Mouse (Mus musculus): Measurements from ENCODE around the gene Trim7. TPM values are rescaled to one million over a fixed set of nuclear protein-coding genes. Genes with fewer than 3 reads are reported as not detected.

Gene Trim7
- polyA plus RNA-seq, 1 experiment: 80.3 TPM

- TF ChIP-seq CTCF (conservative IDR thresholded peaks at IDR 0.05; ENCODE audit: insufficient read depth, insufficient read length, low read depth, low read length) (no peak), POLR2A (IDR thresholded peaks at IDR 0.05; ENCODE audit: low read depth, low read length) (no peak)
- Histone ChIP-seq H3K27me3 (replicated peaks; ENCODE audit: control insufficient read depth, insufficient read depth, low read length) (no peaks in the 10 kb centered on the region), H3K27ac (ENCODE audit: insufficient read depth, low read depth, low read length) (no peak overlapping the region), H3K4me1 (ENCODE audit: control insufficient read depth, insufficient read depth, low read length) (peaks cover 6% of the 10 kb centered on the region), H3K36me3 (ENCODE audit: control insufficient read depth, insufficient read depth, low read length) (peaks cover 14% of the 10 kb centered on the region), H3K4me3 (ENCODE audit: insufficient read depth, low read depth, low read length) (no peak overlapping the region)
- WGBS: 96% methylated on average over 2 of the region's 2 CpGs
- DNase-seq: no peak
These were observed 22.0 kb upstream of the Trim7 start for GRCm38 (mm10) chr11:48803988-48804387.

- WGBS: 76% methylated on average over 2 of the region's 2 CpGs
These were observed 21.0 kb upstream of the Trim7 start for GRCm38 (mm10) chr11:48804922-48805321.

GRCm38 (mm10) chr11:48806856-48807562, 18.9 kb upstream of the Trim7 start:
- TF ChIP-seq POLR2A (IDR thresholded peaks at IDR 0.05; ENCODE audit: low read depth, low read length): no peak
- no peak for TF ChIP-seq CTCF (conservative IDR thresholded peaks at IDR 0.05; ENCODE audit: insufficient read depth, insufficient read length, low read depth, low read length)
- Histone ChIP-seq H3K27me3 (replicated peaks; ENCODE audit: control insufficient read depth, insufficient read depth, low read length) (no peaks in the 10 kb centered on the region), H3K36me3 (ENCODE audit: control insufficient read depth, insufficient read depth, low read length) (peaks cover 18% of the 10 kb centered on the region), H3K27ac (ENCODE audit: insufficient read depth, low read depth, low read length) (no peak overlapping the region), H3K4me1 (ENCODE audit: control insufficient read depth, insufficient read depth, low read length) (no peaks in the 10 kb centered on the region), H3K4me3 (ENCODE audit: insufficient read depth, low read depth, low read length) (no peak overlapping the region)
- WGBS: 68% methylated on average over 21 of the region's 21 CpGs
- DNase-seq: no peak

More at GRCm38 (mm10) chr11:48804922-48805321, 21.0 kb upstream of the Trim7 start:
- no peak overlapping the region for H3K4me3 ChIP-seq (ENCODE audit: insufficient read depth, low read depth, low read length)
- no peak overlapping the region for H3K27ac ChIP-seq (ENCODE audit: insufficient read depth, low read depth, low read length)
- DNase-seq: no peak
- peaks cover 14% of the 10 kb centered on the region for H3K36me3 ChIP-seq (ENCODE audit: control insufficient read depth, insufficient read depth, low read length)
- peaks cover 6% of the 10 kb centered on the region for H3K4me1 ChIP-seq (ENCODE audit: control insufficient read depth, insufficient read depth, low read length)
- TF ChIP-seq POLR2A (IDR thresholded peaks at IDR 0.05; ENCODE audit: low read depth, low read length) (no peak), CTCF (conservative IDR thresholded peaks at IDR 0.05; ENCODE audit: insufficient read depth, insufficient read length, low read depth, low read length) (no peak)
- no peaks in the 10 kb centered on the region for H3K27me3 ChIP-seq (replicated peaks; ENCODE audit: control insufficient read depth, insufficient read depth, low read length)

DNA sequence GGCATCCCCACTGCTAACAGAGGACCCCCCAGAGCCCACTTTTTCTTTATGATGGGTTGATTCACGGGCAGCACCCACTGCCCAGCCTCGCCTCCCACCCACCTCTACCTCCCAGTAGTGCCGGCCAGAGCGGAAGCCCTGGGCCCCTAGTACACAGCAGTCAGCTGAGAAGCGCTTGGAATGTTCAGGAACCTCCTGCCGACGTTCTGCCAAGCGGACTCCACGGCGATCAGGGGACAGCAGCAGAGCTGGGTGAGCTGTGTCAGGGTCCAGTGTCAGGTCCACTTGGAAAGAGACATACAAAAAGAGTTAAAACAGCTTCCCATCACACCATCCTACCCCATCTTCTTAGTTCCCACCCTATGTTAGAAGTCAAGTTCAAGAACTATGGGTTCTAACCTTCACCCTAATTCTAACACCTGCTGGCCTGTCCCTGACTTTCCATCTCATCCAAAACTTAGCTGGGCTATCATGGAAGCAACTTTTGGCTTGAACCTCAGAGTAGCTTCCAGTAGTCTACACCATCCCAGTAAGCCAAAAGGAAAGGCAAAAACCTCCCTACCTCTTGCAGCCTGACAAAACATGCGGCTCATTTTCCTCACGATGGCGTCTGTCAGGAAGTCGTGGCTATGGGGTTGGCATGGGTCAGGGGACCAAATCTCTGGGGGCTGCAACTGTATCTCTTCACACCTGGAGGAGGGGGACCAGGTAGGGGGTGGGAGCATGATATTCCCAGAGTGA, 18.2 kb upstream of the Trim7 start:
- TF ChIP-seq CTCF (conservative IDR thresholded peaks at IDR 0.05; ENCODE audit: insufficient read depth, insufficient read length, low read depth, low read length) (no peak), POLR2A (IDR thresholded peaks at IDR 0.05; ENCODE audit: low read depth, low read length) (no peak)
- no peaks in the 10 kb centered on the region for H3K27me3 ChIP-seq (replicated peaks; ENCODE audit: control insufficient read depth, insufficient read depth, low read length)
- H3K4me3 ChIP-seq (ENCODE audit: insufficient read depth, low read depth, low read length): no peak overlapping the region
- 53% methylated on average over 14 of the region's 14 CpGs for WGBS
- DNase-seq: no peak
- H3K27ac ChIP-seq (ENCODE audit: insufficient read depth, low read depth, low read length): no peak overlapping the region
- H3K4me1 ChIP-seq (ENCODE audit: control insufficient read depth, insufficient read depth, low read length): no peaks in the 10 kb centered on the region
- peaks cover 18% of the 10 kb centered on the region for H3K36me3 ChIP-seq (ENCODE audit: control insufficient read depth, insufficient read depth, low read length)

- DNase-seq: no peak
- Histone ChIP-seq H3K4me1 (ENCODE audit: control insufficient read depth, insufficient read depth, low read length) (no peaks in the 10 kb centered on the region), H3K36me3 (ENCODE audit: control insufficient read depth, insufficient read depth, low read length) (peaks cover 18% of the 10 kb centered on the region), H3K27me3 (replicated peaks; ENCODE audit: control insufficient read depth, insufficient read depth, low read length) (no peaks in the 10 kb centered on the region), H3K4me3 (ENCODE audit: insufficient read depth, low read depth, low read length) (no peak overlapping the region), H3K27ac (ENCODE audit: insufficient read depth, low read depth, low read length) (no peak overlapping the region)
- TF ChIP-seq POLR2A (IDR thresholded peaks at IDR 0.05; ENCODE audit: low read depth, low read length): no peak
These were observed 17.7 kb upstream of the Trim7 start for GRCm38 (mm10) chr11:48808304-48808646.

GRCm38 (mm10) chr11:48808737-48809433, 17.1 kb upstream of the Trim7 start:
- Histone ChIP-seq H3K4me3 (ENCODE audit: insufficient read depth, low read depth, low read length) (no peak overlapping the region), H3K4me1 (ENCODE audit: control insufficient read depth, insufficient read depth, low read length) (no peaks in the 10 kb centered on the region), H3K36me3 (ENCODE audit: control insufficient read depth, insufficient read depth, low read length) (peaks cover 17% of the 10 kb centered on the region), H3K27me3 (replicated peaks; ENCODE audit: control insufficient read depth, insufficient read depth, low read length) (no peaks in the 10 kb centered on the region), H3K27ac (ENCODE audit: insufficient read depth, low read depth, low read length) (no peak overlapping the region)
- WGBS: 74% methylated on average over 16 of the region's 16 CpGs
- DNase-seq: no peak
- TF ChIP-seq POLR2A (IDR thresholded peaks at IDR 0.05; ENCODE audit: low read depth, low read length): no peak
- TF ChIP-seq CTCF (conservative IDR thresholded peaks at IDR 0.05; ENCODE audit: insufficient read depth, insufficient read length, low read depth, low read length): no peak

DNA sequence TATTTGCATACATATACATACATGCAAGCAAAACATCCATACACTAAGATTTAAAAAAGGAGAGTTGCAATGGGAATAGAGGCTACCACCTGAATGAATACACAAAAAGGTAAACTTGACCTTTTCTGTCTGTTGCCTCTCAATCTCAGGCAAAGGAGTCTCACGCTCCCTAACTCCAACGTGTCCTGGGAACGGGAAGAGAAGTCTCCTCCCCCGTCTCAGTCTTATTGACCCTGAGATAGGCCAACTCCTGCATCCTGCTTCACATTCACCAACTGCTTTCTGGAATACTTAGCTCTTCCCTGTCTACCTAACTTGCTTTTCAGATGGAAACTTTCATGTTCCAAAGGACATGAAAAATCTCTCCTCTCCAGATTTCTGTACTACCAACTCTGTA, 16.5 kb upstream of the Trim7 start:
- Histone ChIP-seq H3K4me3 (ENCODE audit: insufficient read depth, low read depth, low read length) (no peak overlapping the region), H3K36me3 (ENCODE audit: control insufficient read depth, insufficient read depth, low read length) (peaks cover 17% of the 10 kb centered on the region), H3K27ac (ENCODE audit: insufficient read depth, low read depth, low read length) (no peak overlapping the region), H3K27me3 (replicated peaks; ENCODE audit: control insufficient read depth, insufficient read depth, low read length) (no peaks in the 10 kb centered on the region), H3K4me1 (ENCODE audit: control insufficient read depth, insufficient read depth, low read length) (peaks cover 4% of the 10 kb centered on the region; the same call in 1 of the 2 replicates)
- DNase-seq: no peak
- 47% methylated on average over 4 of the region's 4 CpGs for WGBS
- no peak for TF ChIP-seq POLR2A (IDR thresholded peaks at IDR 0.05; ENCODE audit: low read depth, low read length)
- no peak for TF ChIP-seq CTCF (conservative IDR thresholded peaks at IDR 0.05; ENCODE audit: insufficient read depth, insufficient read length, low read depth, low read length)
